Mouse (Mus musculus) cerebellum, adult (tissue): ENCODE results near the gene Smcr8.

Source experiments
- ATAC-seq: cut with Nextera tagmentation; 2 replicates; pipeline ENCODE4 v1.9.2; 2017; ENCODE audit warnings: mild to moderate bottlenecking, moderate library complexity, mixed read lengths; ENCODE audit not compliant: insufficient number of reproducible peaks, low FRiP score, low TSS enrichment

Gene Smcr8

DNA sequence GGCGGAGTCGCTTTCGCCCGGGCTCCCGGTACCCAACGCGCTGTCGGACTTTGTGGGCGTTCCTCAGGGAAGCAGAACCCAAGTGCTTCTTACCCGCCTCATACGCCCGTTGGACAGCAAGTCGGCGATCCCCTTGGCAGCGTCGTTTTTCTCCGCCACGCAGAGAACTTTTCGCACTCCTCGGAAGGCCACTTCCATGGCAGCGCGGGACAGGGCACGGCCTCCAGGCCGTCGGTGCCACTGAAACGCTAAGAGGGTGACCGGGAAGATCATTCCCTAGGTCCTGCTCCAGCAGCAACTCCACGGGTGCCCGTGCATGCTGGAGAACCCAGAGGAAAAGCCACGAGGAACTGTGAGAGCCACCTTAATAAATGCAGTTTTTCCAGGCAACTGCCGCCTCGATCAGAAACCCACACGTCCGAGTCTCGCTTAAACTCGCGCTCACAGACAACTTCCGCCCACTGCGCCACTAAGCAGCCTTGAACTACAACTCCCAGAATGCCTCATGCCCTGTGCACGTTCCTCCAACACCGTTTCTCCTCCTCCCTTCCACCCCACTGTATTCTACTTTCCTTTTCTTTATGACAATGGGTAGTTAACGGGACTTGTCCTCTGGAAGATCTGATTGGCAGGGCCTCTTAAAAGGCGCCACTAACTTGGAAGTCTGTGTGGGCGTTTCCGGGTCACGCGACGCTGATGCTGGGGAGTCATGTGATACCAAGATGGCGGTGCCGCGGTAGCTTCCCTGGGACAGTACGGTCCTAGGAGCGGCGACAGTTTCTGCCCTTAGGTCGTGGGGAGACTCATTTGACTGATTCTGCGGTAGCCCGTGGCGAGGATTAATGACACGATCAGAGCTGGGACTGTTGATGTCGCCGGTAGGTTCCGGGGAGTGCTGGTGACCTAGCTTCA, at the start of gene Smcr8, which contains the start of gene Top3a:
TSS of gene Smcr8 (plus strand) at position 696 of the 912 bp plus-strand sequence.
TSS of gene Top3a (minus strand) at position 537 of the 912 bp plus-strand sequence.
- ATAC-seq = peak; percentile 92

DNA sequence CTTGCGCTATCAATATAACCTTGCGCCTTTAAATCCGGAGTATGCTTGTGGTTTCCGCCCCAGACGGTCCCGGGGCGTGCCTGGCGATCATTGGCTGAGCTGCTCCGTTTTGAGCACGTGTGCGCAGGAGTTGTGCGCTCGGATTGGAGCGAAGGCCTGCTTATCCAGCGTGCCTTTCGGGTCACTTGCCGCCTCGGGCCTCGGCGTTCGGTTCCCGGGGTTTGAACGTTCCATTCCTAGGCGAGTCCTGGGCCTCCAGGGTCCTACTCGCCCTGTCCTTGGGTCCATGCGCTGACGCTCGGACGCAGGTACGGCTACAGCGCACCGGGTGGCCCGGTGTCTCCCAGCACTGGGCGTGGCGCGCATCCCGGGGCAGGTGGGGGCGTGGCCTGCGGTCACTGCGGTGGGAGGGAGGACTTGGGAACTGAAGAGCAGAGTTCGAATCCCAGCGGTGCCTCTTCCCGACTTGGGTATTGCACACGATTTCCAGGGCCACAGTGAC, 49.0 kb upstream of the Smcr8 start, which contains the start of gene Mief2:
TSS of gene Mief2 (plus strand) at position 139 of the 502 bp plus-strand sequence.
- peak; percentile 92 for ATAC-seq

DNA sequence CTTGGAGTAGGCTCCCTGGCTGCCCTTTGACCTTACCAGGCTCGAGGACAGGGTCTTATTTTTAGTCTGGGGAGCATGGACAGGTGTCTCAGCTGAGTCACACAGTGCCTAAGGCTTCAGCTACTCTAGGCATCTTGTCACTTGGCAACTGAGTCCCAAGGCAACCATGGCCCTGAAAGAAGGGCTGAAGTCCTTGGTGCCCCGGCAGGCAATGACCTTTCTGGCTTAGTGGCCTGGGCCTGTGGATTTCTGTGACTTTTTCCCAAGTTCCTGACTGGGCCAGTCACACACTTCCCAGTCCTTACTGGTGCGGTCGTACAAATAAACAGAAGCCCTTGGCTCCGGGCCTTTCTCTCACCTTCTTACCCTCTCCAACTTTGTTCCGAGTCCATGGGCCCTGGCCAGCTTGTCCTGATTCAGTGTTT, 48.1 kb upstream of the Smcr8 start:
- ATAC-seq = no peak

DNA sequence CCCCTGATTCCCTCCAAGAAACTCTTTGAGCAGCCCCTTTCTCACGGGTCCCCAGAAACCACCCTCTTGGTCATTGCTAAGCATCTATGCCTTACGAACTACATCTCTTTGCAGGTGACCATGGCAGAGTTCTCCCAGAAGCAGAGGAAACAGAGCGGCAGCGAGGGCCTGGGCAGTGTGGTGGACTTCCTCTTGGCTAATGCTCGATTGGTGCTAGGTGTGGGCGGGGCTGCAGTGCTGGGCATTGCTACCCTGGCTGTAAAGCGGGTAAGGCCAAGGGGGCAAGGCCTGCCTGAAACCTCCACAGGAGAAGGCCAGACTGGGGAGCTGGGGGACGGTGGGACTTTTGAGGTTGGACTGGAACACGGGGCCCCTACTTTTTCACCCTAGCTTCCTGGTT, 47.2 kb upstream of the Smcr8 start:
- no peak for ATAC-seq

DNA sequence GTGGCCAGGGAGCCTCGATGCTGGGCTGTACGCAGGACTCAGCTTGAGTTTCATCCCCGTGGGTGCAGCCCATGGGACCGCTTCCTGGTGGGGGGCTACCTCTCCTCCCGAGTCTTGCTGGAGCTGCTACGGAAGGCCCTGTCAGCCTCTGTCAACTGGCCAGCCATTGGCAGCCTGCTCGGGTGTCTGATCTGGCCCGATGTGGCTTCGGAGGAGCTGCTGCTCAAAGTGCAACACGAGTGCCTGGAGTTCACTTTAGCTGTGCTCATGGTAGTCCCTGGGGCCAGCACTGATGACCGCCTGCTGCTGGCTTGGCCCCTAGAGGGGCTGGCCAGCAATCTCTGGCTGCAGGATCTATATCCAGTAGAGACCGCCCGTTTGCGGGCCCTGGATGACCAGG, 46.1 kb upstream of the Smcr8 start:
- no peak for ATAC-seq

DNA sequence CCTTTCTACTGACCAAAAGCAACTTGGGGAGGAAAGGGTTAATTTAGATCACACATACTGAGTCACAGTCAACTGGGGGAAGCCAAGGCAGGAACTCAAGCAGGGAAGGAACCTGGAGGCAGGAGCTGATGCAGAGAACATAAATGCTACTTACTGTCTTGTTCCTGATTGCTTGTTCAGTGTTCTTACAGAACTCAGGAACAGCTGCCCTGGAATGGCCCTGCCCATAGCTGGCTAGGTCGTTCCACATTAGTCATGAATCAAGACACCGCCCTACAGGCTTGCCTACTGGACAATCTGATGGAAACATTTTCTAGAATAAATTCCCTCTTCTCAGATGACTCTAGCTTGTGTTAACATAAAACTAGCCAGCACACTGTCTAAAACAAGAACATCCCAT, 43.1 kb upstream of the Smcr8 start:
- ATAC-seq = no peak

DNA sequence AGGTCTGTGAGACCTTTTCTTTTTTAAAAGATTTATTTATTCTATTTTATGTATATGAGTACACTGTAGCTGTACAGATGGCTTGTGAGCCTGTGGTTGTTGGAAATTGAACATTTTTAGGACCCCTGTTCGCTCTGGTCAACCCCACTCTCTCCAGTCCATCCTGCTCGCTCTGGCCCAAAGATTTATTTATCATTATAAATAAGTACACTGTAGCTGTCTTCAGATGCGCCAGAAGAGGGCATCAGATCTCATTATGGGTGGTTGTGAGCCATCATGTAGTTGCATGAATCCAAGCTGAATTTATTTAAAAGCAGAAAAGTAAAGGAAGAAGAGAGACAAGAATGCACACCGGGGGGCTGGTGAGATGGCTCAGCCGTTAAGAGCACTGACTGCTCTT, 42.1 kb upstream of the Smcr8 start:
- ATAC-seq = no peak

DNA sequence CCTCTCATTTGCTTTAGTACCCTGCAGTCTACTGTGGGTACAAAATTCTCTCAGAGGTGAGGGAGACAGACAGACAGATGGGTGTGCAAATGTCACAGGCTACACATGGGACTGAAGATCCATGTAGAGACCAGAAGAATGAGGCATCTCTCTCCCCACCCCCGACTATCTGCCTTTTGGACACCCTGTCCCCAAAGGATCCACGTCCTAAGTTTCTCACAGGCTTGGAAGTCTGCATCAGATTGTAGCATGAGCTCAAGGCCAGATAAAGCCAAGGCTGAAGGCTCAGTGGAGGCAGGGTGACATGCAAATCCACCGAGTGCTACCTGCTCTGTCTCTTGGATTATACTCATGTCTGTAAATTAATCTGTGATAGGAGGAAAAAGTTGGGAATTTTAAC, 40.8 kb upstream of the Smcr8 start:
- ATAC-seq = no peak

DNA sequence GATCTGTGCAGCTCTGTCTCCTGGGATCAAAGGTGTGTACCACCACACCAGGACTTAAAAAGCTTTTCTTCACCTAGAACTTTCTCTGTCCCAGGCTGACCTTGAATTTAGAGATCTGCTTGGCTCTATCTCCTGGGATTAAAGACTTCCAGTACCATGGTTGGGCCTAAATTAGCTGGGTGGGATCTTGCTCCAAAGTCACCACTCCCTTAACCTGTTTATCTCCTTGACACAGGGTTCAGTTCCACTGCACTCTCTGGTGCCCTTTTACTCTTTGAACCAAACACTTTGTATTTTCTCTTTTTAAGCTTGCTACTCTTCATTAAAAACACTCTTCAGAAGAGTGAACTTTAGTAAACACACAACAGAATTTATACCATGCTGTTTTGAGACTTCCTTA, 39.9 kb upstream of the Smcr8 start:
- no peak for ATAC-seq

DNA sequence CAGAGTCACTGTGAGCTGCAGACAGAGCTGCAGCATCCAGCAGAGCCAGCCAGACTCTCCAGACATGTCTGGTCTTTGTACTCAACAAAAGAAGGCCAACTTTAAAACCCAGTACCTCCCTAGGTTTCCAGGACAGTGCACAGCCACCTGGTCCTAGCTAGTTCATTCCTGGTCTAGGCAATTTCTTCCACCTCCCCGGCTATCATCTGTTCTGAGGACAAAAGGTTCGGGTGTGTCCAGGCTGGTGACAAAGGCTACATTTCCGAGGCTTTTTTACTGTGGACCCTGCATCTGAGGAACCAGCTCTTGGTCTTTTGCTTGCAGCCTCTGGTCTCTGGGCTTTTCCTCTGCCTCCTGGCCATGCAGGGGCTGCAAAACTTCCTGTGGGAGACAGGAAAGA, 37.0 kb upstream of the Smcr8 start:
- no peak for ATAC-seq

DNA sequence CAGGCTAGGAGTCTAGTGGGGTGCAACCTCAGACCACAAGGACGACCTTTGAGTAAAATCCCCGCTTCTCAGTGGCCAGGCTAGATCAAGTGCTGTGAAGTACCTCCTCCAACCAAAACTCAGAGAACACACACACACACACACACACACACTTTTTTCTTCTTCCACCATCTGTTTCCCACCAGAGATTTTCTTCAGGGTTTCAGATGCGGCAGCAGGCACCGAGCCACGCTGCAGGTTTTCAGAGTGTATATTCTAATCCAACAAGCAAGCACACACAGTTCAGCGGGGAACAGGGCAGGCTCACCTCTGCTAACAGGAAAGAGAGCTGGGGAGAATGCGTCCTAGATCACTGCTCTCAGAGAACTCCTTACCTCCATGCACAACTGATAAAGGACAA, 21.8 kb upstream of the Smcr8 start:
- ATAC-seq = no peak

DNA sequence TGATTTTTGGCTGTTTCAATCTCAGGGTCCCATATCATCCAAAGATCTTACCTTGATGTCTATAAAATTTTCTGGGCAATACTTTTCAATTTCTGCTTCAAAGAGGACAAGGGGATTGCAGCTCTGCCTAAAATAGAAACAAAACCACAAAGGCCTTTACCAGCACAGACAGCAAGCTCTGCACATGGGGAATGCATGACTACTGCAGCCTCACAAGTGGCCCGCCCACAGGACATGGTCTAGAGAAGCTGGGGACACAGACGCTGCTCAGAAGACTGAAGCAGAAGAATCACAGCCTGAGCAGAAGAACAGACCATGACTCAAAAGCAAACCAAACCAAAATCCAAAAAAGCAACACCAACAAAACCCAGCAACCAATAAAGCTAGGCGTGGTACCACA, 15.6 kb upstream of the Smcr8 start:
- no peak for ATAC-seq

DNA sequence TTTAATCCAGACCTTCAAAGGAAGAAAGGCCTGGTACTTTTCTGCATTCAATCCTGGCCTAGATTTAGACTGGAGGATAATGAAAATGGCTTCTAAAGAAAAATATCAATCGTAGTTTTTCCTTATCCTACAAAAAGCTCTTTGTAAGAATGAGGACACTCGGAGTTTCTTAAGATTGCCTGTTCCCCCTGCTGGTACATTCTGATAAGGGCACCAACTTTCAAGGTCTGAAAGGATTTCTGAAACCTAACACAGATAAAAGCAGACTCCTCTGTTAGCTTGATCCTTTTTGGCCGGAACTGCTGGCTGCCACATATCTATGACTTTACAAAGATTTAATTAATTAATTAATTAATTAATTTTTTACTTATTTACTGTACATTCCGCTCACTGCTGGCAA, 10.4 kb upstream of the Smcr8 start:
- ATAC-seq = no peak

DNA sequence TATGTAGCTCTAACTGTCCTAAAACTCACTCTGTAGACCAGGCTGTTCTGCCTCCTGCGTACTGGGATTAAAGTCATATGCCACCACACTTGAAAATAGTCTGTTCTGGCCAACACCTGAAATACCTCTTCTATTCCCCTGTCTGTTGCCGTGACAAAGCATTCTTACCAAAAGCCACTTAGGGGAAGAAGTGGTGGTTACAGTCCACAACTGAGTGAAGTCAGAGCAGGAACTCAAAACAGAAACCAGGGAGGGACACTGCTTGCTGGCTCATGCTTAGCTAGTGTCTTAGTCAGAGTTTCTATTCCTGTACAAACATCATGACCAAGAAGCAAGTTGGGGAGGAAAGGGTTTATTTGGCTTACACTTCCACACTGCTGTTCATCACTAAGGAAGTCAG, 8.0 kb upstream of the Smcr8 start:
- no peak for ATAC-seq

DNA sequence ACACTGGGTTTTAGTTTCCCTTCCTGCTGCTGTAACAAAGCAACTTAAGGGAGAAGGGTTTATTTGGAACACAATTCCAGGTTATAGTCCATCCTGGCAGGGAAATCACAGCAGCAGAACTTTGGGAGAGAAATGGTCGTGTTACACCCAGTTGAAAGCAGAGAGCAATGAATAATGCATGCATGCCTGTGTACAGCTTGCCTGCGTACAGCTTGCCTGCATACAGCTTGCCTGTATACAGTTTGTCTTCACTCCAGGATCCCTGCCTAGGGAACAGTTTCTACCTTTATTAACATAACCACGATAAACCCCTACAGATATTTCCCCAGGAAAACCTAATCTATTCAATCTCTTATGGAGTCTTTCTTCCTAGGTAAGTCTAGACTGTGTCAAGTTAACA, 6.5 kb upstream of the Smcr8 start:
- ATAC-seq = no peak

DNA sequence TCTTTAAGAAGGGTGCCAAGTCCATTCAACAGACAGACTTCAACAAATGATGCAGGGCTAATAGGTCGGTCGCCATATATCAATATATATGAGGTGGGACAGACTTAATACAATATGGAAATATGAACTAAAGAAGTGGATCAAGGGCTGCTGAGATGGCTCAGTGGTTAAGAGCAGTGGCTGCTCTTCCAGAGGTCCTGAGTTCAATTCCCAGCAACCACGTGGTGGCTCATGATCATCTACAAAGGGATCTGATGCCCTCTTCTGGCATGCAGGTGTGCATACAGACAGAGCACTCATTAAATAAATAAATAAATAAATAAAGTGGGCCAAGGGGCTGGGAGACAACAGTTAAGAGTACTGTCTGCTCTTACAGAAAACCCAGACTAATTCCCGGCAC, 5.2 kb upstream of the Smcr8 start:
- no peak for ATAC-seq

DNA sequence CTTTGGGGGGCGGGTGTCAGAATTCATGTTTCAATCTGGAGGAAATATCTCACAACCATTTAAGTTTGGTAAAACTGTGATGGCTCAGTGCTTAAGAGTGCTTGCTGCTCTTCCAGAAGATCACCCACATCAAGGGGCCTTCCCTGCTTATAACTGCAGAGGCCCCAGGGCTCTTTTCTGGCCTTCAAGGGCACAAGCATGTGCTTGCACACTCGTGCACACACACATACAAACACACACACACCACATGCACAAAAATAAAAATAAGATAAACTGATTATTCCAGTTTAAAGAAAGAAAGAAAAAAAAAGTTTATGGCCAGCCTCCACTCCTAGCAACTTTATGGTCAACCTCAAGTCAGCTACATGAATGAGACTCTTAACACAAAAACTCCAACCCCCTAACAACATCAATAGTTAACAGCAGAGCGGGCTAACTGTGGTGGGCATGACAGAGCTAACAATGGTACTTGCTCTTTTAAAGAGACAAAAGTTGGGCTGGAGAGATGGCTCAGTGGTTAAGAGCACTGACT, 3.1 kb upstream of the Smcr8 start:
- ATAC-seq = no peak

DNA sequence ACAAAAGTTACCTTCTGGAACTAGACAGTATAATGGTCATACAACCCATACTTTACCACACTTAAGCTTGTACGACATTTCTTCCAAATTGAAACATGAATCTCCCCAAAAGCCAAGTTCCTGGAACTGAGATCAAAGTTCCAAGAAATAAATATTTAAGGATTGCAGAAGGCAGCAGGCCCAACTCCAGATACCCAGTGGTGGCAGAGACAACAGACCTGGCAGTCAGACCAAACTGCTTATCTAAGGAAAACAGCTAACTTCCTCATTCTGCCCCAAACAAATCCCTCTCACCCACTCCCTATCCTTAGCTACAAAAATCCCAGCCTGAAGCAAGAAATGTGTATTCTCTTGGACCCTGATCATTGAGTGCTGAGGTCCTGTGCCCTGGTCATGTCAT, 2.5 kb upstream of the Smcr8 start:
- ATAC-seq = no peak

DNA sequence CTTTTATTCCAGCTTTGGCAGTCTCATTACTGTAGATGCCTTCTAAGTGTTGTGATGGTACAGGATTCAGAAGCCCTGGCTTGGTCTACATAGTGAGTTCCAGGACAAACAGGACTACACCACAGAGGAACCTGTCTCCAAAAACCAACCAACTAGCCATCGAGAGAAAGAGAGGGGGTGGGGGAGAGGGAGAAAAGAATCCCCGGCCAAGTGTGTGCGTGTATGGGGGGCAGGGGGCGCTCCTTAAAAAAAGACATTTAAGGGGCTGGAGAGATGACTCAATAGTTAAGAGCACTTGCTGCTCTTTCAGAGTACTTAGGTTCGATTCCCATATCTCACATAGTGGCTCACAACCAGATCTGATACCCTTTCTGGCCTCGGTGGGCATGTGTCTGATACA, 1.7 kb upstream of the Smcr8 start:
- no peak for ATAC-seq

DNA sequence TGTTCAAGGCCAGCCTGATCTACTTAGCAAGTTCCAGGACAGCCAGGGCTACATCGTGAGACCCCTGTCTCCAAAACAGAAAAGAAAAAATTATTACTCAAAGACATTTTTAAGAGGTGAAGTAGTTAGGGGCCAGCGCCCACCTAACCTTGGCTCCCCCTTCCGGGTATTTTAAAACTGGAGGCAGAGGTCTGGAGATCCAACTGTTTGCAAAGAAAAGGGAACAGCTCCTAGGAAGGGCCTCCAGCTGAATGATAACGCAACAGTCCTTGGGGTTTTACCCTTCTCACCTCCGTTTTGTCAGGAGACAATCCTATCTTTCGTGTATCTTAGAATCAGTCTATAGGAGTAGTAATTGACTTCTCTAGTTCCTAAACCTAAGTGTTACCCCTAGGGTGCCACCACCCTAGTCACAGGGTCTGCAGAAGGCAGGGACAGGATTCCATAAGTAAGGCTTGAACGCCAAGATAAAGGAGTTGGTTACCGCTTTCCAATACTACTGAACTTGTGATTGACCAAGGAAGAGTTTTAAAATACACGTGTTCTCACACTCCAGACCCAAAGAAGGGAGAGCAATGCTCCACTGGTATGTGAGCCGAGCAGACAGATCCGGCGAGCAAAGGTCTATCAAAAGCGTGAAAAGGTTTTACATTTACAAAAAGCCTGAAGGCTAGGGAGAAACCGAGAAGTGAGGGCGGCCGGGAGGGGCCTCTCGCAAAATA, 1.1 kb upstream of the Smcr8 start:
- no peak for ATAC-seq

DNA sequence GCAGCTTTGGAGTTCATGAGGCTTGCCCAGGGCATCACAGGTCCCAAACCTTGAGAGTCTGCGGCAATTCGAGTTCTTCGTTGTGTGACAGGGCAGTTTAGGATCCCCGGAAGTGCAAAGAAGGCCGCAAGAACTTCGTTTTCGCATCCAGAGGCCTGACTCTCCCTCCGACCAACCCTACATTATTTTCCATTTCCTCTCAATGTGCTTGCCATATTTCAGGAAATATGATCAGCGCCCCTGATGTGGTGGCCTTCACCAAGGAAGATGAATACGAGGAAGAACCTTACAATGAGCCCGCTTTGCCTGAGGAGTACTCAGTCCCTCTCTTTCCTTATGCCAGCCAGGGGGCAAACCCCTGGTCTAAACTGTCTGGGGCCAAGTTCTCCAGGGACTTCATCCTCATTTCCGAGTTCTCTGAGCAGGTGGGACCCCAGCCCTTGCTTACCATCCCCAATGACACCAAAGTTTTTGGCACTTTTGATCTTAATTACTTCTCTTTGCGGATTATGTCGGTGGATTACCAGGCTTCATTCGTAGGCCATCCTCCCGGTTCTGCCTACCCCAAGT, 562 bp downstream of the Smcr8 start:
- ATAC-seq = no peak
